Mouse (Mus musculus): ENCODE results near the gene Tfrc. TPM values are rescaled to one million over a fixed set of nuclear protein-coding genes. Genes with fewer than 3 reads are reported as not detected.

Tfrc gene
- polyA plus RNA-seq (2017; shearing (Covaris generic)) = 50.8 TPM

DNA sequence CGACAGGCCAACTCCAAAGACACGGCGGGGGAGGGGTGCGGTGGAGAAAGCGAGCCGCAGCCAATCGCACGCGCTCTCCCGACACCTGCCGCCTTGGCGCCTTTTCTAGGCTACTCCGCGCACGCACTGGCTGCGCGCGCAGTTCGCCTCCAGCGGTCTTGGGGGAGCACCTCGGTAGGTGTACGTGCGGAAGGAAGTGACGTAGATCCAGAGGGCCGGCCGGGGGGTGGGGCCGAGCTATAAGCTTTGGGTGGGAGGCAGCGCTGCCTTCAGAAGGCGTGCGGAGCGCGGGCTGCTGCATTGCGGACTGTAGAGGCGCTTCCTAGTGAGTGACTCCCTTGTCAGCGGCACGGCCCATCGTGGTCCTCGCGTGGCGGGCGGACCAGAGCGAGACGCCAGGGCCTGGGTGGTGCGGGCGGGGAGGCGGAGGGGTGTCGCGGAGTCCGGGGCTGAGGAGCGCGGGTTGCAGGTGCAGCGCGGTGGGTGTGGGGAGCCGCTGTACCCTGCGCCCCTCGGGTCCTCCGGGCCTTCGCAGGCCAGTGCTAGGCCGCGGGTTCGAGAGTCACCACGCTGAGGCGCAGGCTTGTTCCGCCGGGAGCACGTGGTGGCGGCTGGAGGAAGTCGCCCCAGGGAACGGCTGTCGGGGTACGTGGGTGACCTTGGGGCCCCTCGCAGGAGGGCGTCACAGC is at the start of gene Tfrc:
Tfrc (plus strand) TSS at position 209 of the 689 bp plus-strand sequence.

DNA sequence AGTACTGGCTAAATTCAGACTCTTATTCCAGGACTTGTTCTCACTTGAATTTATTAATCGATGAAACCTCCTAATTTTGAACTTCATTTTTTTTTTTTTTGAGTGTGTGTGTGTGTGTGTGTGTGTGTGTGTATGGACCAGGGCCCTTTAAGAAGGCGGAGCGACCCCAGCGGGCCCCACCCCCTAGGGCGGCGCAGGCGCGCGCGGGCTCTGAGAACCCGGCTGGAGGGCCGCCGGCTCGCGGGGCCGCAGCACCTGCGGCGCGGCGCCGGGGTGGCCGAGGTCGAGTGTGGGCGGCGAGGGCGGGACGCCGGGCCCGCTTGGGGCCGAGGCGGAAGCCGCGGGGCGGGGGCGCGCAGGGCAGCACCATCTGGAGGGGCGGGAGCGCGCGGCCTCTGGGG is 34.9 kb downstream of the Tfrc start, which contains the start of gene Tnk2:
Tnk2 (plus strand) TSS at position 214 of the 401 bp plus-strand sequence.

Other genes starting within 250 kb of the Tfrc start
- gene Tm4sf19, start 208.4 kb upstream of the Tfrc start, polyA plus RNA-seq (2017; shearing (Covaris generic)) = not detected
- gene Tctex1d2, start 189.2 kb upstream of the Tfrc start, polyA plus RNA-seq (2017; shearing (Covaris generic)) = 3.0 TPM
- gene Pcyt1a, start 178.0 kb upstream of the Tfrc start, polyA plus RNA-seq (2017; shearing (Covaris generic)) = 10.9 TPM
- gene Slc51a, start 121.0 kb upstream of the Tfrc start, polyA plus RNA-seq (2017; shearing (Covaris generic)) = not detected
- gene Zdhhc19, start 112.7 kb upstream of the Tfrc start, polyA plus RNA-seq (2017; shearing (Covaris generic)) = not detected
- gene Tnk2, start 35.0 kb downstream of the Tfrc start, polyA plus RNA-seq (2017; shearing (Covaris generic)) = 14.0 TPM
- gene Muc4, start 127.0 kb downstream of the Tfrc start, polyA plus RNA-seq (2017; shearing (Covaris generic)) = 0.60 TPM
- not detected for gene Muc20, start 188.5 kb downstream of the Tfrc start, polyA plus RNA-seq (2017; shearing (Covaris generic))
- not detected for gene Smbd1, start 201.6 kb downstream of the Tfrc start, polyA plus RNA-seq (2017; shearing (Covaris generic))